Mouse (Mus musculus) natural killer cell, adult 2 months (primary cell): ENCODE data around the gene Smtnl2.
A peak's percentile ranks its signal among the peaks of the same experiment; 100 is the strongest.
"Not testable (repeated sequence)": the region's sequence is repeated elsewhere in the genome, so short reads cannot be mapped to it uniquely, and the experiment has no call there.

Experiments used
- DNase-seq, 2 experiments: peaks; one replicate each; pipeline ENCODE4 v3.0.0; 2022; ENCODE audit warnings: low spot score in 2 of 2

Gene Smtnl2

DNA sequence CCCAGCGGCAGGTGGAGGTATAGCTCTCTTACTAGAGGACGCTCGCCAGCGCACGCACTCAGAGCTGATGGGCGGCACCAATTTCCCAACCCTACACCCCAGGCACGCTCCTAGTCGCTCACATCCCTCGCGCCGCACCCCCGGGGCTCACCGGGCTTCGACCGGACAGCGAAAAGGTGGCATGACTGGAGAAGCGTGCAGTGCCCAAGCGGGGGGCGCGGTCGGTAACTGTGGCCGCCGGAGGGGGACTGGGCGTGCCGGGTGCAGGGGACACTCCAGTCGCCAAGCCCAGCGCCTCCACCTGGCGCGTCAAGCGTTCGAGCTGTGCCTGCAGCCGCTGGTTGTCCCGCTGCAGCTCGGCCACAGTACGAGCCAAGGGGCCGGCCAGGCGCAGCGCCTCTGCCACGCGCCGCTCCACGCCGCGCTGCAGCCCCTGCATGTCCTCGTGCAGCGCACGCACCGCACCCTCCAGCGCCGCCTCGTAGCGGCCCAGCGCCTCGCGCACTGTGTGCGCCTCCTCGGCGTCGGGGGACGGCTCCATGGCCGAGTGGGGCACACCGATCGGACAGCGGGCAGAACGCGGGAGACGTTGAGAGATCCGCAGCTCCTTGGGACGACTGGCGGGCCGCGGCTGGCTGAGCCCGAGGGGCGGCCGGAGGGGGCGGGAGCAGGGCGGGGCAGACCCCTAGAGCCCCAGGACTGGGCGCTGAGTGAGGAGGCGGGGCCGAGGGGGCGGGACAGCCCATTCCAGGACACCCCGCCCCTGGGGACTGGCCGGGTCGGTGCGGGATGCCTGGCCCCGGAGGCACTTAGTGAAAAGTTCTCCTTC, at the start of gene Smtnl2:
Smtnl2 (minus strand) TSS at position 621 of the 829 bp plus-strand sequence.
- peak in 1 of 2 experiments; percentile 22 for DNase-seq

GRCm38 (mm10) chr11:72458502-72458901, 47.0 kb upstream of the Smtnl2 start:
- DNase-seq, result no peak

GRCm38 (mm10) chr11:72457995-72458496, 46.5 kb upstream of the Smtnl2 start:
- DNase-seq, result no peak

DNA sequence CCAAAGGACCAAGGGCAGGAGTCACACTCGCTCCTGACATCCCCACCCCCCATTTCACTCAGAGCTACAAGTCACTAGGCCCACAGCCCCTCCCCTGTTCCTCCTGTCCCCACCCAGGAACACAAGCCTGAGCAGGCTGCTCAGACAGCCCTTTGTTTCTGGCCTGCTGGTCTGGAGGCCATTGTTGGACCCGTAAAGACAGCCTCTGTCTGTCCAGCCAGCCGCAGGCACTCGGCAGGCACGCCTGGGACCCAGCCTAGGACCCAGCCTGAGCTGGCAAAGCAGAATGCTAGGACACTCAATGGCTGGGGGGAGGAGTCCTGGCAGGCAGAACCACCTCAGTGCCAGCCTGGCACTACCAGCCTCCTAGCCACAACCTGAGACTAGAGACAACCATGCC, 44.2 kb upstream of the Smtnl2 start:
- no peak for DNase-seq

- DNase-seq, result no peak
Observed at GRCm38 (mm10) chr11:72453105-72453953, 41.8 kb upstream of the Smtnl2 start.

GRCm38 (mm10) chr11:72452140-72452665, 40.7 kb upstream of the Smtnl2 start:
- no peak for DNase-seq

GRCm38 (mm10) chr11:72447475-72447874, 36.0 kb upstream of the Smtnl2 start:
- no peak for DNase-seq

DNA sequence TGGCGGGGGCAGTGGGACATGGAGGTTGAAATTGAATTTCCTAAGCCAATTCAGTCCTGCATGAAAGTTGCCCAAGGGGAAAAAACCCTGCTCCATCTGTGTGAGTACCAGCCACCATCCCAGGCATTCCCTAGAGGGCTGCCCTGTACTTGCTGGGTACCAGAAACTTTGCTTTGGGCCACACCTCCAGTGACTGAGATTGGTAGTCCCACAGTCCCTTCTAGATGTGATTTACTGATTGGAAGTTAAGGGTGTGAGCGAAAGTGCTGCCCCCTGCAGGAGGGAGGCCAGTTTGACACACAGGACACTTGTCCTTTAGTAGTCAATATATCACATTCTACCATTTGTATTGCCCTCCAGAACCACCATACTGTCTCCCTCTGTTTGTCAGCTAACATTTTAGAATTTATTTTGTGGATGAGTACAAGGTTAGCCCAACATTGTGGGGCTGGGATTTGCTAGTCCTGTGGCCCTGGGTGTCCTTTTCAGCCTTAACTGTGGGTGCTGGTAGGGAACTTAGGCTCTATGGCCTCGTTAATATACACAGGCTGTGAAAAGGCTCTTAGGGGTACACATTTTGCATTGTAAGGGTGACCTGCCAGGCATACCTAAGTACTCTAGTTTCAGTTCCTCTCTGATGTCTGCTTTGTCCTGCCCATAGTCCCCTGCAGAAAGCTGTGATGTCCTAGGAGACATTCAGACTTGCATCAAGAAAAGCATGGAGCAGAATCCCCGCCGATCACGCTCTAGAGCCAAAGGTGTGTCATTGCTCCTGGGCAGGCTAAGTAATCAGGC, 35.0 kb upstream of the Smtnl2 start:
- peak; percentile 54 to 79 for DNase-seq

DNA sequence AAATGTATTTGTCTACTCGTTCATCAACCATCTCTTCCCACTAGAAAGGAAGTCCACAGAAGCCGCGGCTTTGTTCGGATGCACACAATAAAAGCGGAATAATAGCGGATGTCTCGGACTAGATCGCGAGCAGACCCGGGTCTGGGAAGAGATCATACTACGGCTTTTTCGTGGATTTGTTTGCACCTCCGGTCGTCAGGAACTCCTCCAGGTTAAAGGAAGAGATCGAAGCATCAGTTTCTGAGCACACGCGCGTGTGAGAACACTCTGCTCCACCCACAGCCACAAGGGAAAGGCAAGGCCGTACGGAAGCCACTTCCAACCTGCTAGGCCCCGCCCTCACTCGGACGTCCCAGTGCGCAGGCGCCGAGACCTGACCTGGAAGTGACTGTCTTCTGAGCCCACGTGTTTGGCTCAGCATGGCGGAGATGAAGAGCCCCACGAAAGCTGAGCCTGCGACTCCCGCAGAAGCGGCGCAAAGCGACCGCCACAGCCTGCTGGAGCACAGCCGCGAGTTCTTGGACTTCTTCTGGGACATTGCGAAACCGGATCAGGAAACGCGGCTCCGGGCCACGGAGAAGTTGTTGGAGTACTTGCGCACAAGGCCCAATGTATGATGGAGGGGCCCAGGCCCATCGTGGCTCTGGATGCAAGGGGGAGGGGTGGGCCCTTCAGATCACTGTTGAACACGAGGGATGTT, 29.6 kb upstream of the Smtnl2 start, which contains the start of gene Mybbp1a:
Mybbp1a (plus strand) TSS at position 391 of the 700 bp plus-strand sequence.
- DNase-seq, result peak; percentile 98

- not testable (repeated sequence) for DNase-seq
Observed at GRCm38 (mm10) chr11:72440597-72440964, 29.1 kb upstream of the Smtnl2 start.

GRCm38 (mm10) chr11:72438411-72438810, 26.9 kb upstream of the Smtnl2 start:
- no peak for DNase-seq

DNA sequence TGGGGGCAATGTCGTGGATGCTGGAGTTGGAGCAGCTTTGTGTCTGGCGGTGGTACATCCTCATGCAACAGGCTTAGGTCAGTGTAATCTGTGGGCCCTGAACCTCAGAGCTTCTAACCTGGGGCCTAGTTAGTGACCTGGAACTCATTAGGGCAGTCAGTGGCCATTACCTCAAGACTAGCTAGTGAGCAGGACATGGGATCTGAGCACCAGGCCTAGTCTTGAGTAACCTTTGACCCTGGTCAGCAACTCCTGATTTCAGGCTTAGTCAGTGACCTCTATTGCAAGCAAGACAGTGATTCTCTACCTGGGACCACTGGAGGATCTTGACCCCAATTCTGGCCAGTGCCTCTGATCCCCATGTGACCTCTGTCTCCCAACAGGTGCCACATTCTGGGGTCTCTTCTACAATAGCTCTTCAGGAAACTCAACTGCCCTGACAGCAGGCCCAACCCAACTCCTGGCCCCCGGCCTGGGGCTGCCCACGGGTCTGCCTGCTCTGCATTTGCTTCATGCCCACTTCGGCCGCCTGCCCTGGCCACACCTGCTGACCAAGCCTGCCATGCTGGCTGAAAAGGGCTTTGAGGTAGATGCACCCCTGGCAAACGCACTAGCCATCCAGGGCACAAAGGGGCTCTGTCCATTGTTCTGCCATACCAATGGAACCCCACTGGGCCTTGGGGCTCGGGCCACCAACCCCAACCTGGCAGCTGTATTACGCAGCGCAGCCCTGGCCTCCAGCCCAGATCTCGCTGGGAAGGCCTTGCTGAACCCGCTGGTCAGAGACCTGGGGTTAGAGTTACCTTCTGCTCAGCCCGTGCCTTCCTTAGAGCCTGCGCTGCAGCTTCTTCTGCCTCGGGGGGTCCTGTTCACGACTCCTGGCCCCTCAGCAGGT, 25.5 kb upstream of the Smtnl2 start:
- DNase-seq, result no peak

DNA sequence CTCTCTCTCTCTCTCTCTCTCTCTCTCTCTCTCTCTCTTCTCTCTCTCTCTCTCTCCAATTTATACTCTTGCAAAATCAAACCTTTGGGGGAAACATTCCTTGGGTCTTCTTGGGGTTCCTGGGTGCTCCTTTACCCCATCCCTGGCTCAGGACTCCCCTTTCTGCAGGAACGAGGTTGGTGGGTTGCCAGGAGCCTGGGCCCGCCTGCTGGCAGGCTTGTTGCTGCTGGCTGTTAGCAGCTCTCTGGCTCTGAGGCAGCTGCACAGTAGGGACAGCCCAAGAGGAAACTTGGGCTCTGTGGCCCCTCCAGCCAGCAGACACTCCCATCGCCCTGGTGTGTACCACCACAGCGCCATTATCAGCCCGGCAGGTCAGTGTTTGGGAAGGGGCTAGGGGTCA, 24.8 kb upstream of the Smtnl2 start:
- DNase-seq, result no peak

- no peak for DNase-seq
Observed at GRCm38 (mm10) chr11:72435694-72436045, 24.2 kb upstream of the Smtnl2 start.

DNA sequence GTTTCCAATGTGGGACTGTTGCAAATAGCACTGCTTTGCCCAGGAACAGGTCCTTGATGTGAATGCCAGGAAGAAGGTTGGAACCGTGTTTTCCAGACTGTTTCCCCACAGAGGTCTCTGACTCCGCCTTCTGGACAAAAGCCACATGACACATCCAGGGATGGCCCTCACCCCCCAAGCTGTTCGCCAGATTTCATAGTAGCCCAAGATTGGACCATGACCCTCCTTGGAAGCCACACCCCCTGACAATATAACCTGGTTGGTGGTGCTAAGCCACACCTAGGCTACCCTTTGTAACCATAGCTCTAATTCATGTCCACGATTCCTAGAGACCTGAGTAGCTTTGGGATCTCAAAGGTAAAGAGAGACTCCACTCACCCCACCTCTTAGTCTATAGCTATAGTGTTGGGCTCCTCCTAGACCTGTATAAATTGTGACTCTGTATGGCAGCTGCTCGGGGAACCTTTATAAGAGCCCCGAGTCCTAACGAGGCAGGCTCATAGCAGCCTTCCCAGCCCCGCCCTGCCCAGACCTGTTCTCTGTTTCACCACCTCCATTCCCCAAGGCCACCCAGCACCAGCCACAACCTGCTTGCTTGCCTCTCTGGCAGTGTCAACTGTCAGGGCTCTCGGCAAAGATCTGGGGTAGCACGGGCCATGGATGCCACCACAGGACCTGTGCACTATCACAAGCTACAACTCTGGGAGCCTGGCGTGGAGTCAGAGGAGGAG, 23.6 kb upstream of the Smtnl2 start, which contains the start of gene Ggt6:
Ggt6 (plus strand) TSS at position 564 of the 731 bp plus-strand sequence.
- DNase-seq, result no peak

DNA sequence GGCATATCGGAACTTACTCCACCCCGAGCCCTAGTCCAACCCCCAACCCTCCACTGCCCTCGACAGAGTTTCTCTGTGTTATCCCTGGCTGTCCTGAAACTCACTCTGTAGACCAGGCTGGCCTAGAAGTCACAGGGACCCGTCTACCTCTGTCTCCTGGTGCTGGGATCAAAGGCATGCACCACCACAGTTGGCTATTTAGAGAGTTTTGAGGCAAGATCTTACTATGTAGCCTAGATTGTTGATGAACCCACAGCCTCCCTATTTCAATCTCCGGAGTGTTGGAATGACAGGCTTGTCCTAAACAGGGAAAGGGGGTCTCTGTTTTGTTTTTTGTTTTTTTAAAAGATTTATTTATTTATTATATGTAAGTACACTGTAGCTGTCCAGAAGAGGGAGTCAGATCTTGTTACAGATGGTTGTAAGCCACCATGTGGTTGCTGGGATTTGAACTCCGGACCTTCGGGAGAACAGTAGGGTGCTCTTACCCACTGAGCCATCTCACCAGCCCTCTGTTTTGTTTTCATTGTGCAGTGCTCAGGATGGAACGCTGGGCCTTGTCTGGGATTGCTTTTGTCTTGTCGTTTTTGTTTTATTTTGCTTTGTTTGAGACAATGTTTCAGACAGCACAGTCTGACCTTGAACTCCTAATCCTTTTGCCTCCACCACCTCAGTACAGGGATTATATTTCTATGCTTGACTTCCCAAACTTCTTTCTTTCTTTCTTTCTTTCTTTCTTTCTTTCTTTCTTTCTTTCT, 19.0 kb upstream of the Smtnl2 start:
- DNase-seq, result not testable (repeated sequence)

DNA sequence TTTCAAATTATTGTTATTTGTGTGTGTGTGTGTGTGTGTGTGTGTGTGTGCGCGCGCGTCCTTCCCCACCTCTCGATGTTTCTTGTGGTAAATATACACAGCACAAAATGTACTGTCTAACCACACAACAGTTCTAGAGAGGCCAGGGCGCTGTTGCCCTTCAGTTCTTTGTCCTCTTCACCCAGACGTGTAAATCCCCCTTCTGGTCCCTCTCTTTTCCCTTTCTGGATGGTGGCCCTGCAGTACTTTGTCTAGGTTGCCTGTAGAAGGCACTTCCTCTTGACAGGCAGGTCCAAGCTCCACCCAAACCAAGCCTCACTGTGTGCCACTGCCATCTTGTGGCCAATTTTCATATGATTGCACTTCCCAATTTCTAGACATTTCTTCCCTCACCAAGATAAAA, 17.8 kb upstream of the Smtnl2 start:
- DNase-seq, result peak; percentile 77 to 83

DNA sequence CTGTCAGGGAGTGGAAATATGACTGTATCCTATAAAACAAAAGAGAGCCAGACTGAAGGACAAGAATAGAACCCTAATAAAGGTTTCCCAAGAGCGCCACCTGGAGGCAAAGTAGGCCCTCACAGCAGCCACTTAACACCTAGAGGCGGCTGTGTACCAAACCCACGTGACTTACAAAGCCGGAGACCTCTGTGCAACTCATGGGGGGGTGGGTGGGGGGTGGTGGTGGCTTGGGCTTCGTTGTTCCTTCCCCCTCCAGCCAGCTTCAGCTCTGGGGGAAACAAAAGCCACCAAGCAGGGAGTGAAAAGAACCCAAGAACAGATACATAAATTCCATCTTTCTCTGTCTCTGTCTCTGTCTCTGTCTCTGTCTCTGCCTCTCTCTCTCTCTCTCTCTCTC, 17.2 kb upstream of the Smtnl2 start:
- DNase-seq, result peak; percentile 70 to 85
